Mouse (Mus musculus) liver, adult 2 months (tissue): Measurements from ENCODE around the gene Hbq1b. TPM values are rescaled to one million over a fixed set of nuclear protein-coding genes. Genes with fewer than 3 reads are reported as not detected.
A peak's percentile ranks its signal among the peaks of the same experiment; 100 is the strongest.
"Not testable (repeated sequence)": the region's sequence is repeated elsewhere in the genome, so short reads cannot be mapped to it uniquely, and the experiment has no call there.

Experiments
- DNase-seq: peaks from one replicate; pipeline ENCODE4 v3.0.0-alpha.2; 2011; ENCODE audit warnings: low read depth, low spot score; ENCODE audit errors: extremely low read depth
- H3K27ac ChIP-seq: fragments of 200-500 bp; replicated peaks from 2 replicates; pipeline ENCODE4 v1.5.1; 2012; ENCODE audit warnings: low read depth, mild to moderate bottlenecking, control low read depth, inconsistent platforms, low read length; ENCODE audit not compliant: insufficient read depth
- H3K27me3 ChIP-seq: fragments of 200-500 bp; 2 replicates; pipeline ENCODE4 v1.6.1; 2012; ENCODE audit warnings: mild to moderate bottlenecking, moderate library complexity, low read length, inconsistent platforms; ENCODE audit not compliant: control insufficient read depth, insufficient read depth
- H3K36me3 ChIP-seq: fragments of 200-500 bp; 2 replicates; pipeline ENCODE4 v1.6.1; 2012; ENCODE audit warnings: low read length, inconsistent platforms; ENCODE audit not compliant: control insufficient read depth, insufficient read depth
- H3K4me1 ChIP-seq: fragments of 200-500 bp; 2 replicates; pipeline ENCODE4 v1.6.1; 2011; ENCODE audit warnings: low read length; ENCODE audit not compliant: control insufficient read depth, insufficient read depth
- H3K4me3 ChIP-seq: fragments of 200-500 bp; 2 replicates; pipeline ENCODE4 v1.5.1; 2011; ENCODE audit warnings: low read depth, mild to moderate bottlenecking, control low read depth, low read length, moderate library complexity; ENCODE audit not compliant: insufficient read depth
- H3K79me2 ChIP-seq: fragments of 200-500 bp; 2 replicates; pipeline ENCODE4 v1.6.1; 2012; ENCODE audit warnings: inconsistent platforms, mild to moderate bottlenecking, low read length, moderate library complexity; ENCODE audit not compliant: control insufficient read depth, insufficient read depth
- H3K9ac ChIP-seq: fragments of 200-500 bp; 2 replicates; pipeline ENCODE4 v1.6.1; 2012; ENCODE audit warnings: low read depth, mild to moderate bottlenecking, control low read depth, inconsistent platforms, low read length
- CTCF ChIP-seq: fragments of 200-500 bp; IDR thresholded peaks from 2 replicates; pipeline ENCODE4 v1.5.1; 2011; ENCODE audit warnings: low read depth, low read length, control low read depth
- POLR2A ChIP-seq: fragments of 200-500 bp; IDR thresholded peaks from 2 replicates; pipeline ENCODE4 v1.6.1; 2011; ENCODE audit warnings: low read length, control low read depth; ENCODE audit not compliant: insufficient read depth; ENCODE audit errors: extremely low read depth
- WGBS: fragments of 180-500 bp; shearing (Covaris S2); methylation state at CpG from one replicate; pipeline ENCODE4 v1.1.7; 2018; 5-methylcytosine and 5-hydroxymethylcytosine counted together
- polyA plus RNA-seq: library from polyadenylated mRNA; depleted of rRNA; stranded (reverse); fragments of >200 nt; gene quantifications from 2 replicates; pipeline ENCODE4 v1.2.3, GENCODE M21; 2012; rRNA removed
- total RNA-seq: library from RNA; depleted of rRNA; stranded (reverse); fragments of >200 nt; gene quantifications from 2 replicates; pipeline ENCODE4 v1.2.3, GENCODE M21; 2014; rRNA removed

Gene Hbq1b
- total RNA-seq (not detected in 2 replicates), polyA plus RNA-seq (not detected in 2 replicates)

DNA sequence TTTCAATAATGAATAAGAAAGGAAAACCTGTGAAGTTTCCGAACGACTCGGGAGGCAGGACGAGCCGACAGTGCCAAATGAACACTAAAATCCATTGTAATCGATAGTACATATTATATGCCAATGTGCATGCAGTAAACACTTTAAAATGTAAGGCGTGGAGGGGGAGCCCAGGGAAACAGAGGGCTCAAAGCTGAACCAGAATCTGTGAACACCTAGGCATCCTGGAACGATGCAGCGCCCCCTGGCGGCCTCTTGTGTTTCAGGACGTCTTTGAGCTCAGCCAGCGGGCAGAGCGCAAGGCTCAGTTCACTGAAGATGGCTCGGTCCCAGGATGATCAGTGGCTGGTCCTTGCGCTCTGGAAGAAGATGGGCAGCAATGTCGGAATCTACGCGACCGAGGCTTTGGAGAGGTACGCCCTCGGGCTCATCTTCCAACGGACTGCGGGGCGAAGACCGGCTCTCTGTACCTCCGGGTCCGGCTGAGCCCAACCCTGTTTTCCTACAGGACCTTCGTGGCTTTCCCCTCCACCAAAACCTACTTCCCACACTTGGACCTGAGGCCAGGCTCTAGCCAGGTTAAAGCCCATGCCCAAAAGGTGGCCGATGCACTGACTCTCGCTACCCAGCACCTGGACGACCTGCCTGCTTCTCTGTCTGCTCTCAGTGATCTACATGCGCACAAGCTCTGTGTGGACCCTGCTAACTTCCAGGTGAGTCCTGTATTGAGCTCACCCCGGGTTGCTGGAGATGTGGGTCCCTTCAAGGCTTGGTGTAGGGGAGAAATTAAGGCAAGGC lies at the start of gene Hbq1b:
Gene Hbq1b, plus strand, starts transcription at position 271 of the 798 bp plus-strand sequence.
- H3K27me3 ChIP-seq, H3K27ac ChIP-seq, DNase-seq, H3K4me3 ChIP-seq, H3K36me3 ChIP-seq, H3K4me1 ChIP-seq, H3K79me2 ChIP-seq, H3K9ac ChIP-seq: not testable (repeated sequence)
- 20% methylated on average over 31 of the region's 33 CpGs for WGBS
- peak; percentile 63 for TF ChIP-seq CTCF

DNA sequence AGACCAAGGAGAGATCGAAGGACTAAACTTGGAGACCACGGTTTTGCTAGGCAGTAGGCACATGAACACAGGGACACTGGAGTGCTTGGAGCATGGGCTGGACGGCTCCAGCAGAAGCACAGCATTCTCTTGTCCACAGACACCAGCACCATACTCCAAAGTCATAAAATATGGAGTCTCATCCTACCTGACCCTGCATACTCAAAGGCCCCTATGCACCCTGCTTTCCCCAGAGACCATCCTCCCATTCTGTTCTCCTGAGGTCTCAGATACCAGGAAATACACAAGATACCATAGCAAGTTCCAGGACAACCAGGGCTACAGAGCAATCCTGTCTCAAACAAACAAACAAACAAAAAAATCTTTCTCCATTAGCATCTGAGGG lies 49.4 kb upstream of the Hbq1b start:
- Histone ChIP-seq H3K27ac (no peak overlapping the region), H3K4me1 (no peaks in the 10 kb centered on the region), H3K79me2 (no peaks in the 10 kb centered on the region), H3K36me3 (peaks cover 6% of the 10 kb centered on the region), H3K27me3 (no peaks in the 10 kb centered on the region), H3K9ac (no peak overlapping the region), H3K4me3 (no peak overlapping the region)
- WGBS: 88% methylated on average over 3 of the region's 3 CpGs
- no peak for TF ChIP-seq POLR2A
- no peak for TF ChIP-seq CTCF
- DNase-seq: no peak

DNA sequence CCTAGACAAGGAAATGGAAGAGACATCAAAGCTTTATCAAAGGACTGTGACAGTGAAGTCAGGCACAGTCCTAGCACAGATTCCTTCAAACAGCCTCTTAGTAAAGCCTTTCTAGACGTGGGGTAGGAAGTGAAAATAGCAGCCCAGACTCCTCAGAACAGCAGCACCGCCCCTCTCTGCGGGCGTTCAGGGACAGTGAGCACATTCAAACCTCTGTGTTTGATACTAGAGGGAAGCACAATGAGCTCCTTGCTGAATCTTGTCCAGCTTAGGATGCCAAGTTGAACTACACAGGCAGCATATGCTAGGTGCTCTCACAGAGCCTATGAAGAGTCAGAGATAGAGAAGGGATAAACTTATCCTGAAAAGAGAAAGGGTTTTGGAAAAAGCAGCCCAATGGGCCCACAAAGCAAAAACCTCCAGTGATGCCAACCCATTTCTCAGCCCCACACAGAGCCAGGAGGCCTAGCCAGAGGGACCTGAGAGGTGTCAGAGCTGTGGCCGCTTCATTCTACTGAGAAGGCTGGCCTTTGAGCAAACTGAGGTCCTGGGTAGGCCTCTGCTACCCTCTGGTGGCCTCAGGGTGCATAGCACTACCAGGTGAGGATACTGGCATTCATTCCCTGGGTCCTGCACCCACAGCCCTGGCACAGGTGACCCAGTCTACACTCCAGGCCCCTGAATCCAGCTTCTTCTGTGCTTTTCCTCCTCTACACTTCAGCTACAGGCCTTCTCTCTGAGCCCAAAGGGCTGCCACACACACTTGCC lies 48.5 kb upstream of the Hbq1b start:
- Histone ChIP-seq H3K4me3 (no peak overlapping the region), H3K9ac (no peak overlapping the region), H3K79me2 (no peaks in the 10 kb centered on the region), H3K27me3 (no peaks in the 10 kb centered on the region), H3K4me1 (no peaks in the 10 kb centered on the region), H3K27ac (no peak overlapping the region), H3K36me3 (peaks cover 6% of the 10 kb centered on the region)
- DNase-seq: peak; percentile 24
- 63% methylated on average over 5 of the region's 5 CpGs for WGBS
- TF ChIP-seq CTCF: peak; percentile 99
- no peak for TF ChIP-seq POLR2A

DNA sequence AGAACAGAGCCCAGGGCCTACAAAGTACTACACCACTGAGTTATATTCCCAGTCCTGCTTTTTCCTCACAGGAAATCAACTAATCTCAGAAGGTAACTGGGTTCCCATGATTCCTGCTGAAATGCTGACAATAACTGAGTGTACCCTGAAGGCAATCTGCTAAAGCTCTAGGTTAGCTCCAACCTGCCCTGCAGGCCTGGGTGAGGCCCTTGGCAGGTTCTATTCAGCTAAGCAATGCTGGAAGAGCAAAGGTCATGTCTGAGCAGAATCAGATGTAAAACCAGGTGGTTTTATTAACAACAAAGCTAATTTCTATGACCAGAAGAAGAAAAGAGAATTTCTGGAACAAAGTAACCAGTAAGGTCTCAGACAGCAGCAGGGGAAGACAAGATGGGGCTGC lies 45.4 kb upstream of the Hbq1b start:
- Histone ChIP-seq H3K4me3 (no peak overlapping the region), H3K36me3 (peaks cover 13% of the 10 kb centered on the region), H3K27ac (no peak overlapping the region), H3K27me3 (no peaks in the 10 kb centered on the region), H3K79me2 (no peaks in the 10 kb centered on the region), H3K9ac (no peak overlapping the region), H3K4me1 (no peaks in the 10 kb centered on the region)
- peak; percentile 31 for DNase-seq
- TF ChIP-seq CTCF: no peak
- no peak for TF ChIP-seq POLR2A

DNA sequence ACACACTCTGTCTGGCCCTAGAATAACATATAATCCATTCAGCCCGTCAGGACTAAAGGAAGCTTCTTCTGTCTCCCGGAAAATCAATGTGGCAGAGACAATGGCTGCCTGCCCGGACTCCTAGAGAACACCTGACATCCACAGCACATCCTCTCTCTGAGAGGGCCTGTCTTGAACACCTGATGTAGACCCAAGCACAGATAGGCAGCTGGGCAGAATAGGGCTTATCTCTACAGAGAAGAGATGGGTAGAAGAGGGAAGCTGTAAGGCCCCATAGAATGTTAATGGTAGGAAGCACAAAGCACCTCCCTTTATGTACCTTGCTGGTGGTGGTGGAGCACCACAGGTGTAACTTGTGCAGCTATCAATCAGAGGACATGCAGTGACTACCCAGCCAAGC lies 44.6 kb upstream of the Hbq1b start:
- DNase-seq: no peak
- H3K4me3 ChIP-seq: no peak overlapping the region
- H3K27ac ChIP-seq: no peak overlapping the region
- no peaks in the 10 kb centered on the region for H3K27me3 ChIP-seq
- no peaks in the 10 kb centered on the region for H3K4me1 ChIP-seq
- H3K79me2 ChIP-seq: no peaks in the 10 kb centered on the region
- no peak for TF ChIP-seq POLR2A
- no peak for TF ChIP-seq CTCF
- WGBS: 64% methylated on average over 3 of the region's 3 CpGs
- H3K9ac ChIP-seq: no peak overlapping the region
- peaks cover 20% of the 10 kb centered on the region for H3K36me3 ChIP-seq
